Mouse (Mus musculus) macrophage (primary cell): Measurements from ENCODE around the gene 4930550C14Rik. TPM values are rescaled to one million over a fixed set of nuclear protein-coding genes. Genes with fewer than 3 reads are reported as not detected.

ENCODE experiments used
- H3K27ac ChIP-seq: fragments of 350-480 bp; formaldehyde crosslinking; 2 replicates; pipeline ENCODE4 v1.9.0; 2021
- H3K36me3 ChIP-seq: fragments of 350-480 bp; formaldehyde crosslinking; 2 replicates; pipeline ENCODE4 v1.9.0; 2021; ENCODE audit errors: inconsistent target
- H3K4me3 ChIP-seq: fragments of 350-480 bp; formaldehyde crosslinking; 2 replicates; pipeline ENCODE4 v1.9.0; 2021; ENCODE audit errors: inconsistent target
- H3K79me2 ChIP-seq: fragments of 350-480 bp; formaldehyde crosslinking; 2 replicates; pipeline ENCODE4 v1.9.0; 2021; ENCODE audit errors: inconsistent target
- WGBS: methylation state at CpG from one replicate; pipeline ENCODE4 v1.1.7; 2026; ENCODE audit warnings: inconsistent platforms; ENCODE audit not compliant: missing documents; 5-methylcytosine and 5-hydroxymethylcytosine counted together
- polyA plus RNA-seq: library from polyadenylated mRNA; stranded (reverse); fragments of 250-400 nt; gene quantifications from 3 replicates; pipeline ENCODE4 v1.2.4, GENCODE M21; 2018; ENCODE audit warnings: inconsistent platforms

Gene 4930550C14Rik
- polyA plus RNA-seq, 1 experiment from 2014 or later = 0.46 TPM

GRCm38 (mm10) chr9:53390136-53390535, 12.0 kb upstream of the 4930550C14Rik start:
- Histone ChIP-seq H3K79me2 (peaks cover 15% of the 10 kb centered on the region), H3K4me3 (no peak overlapping the region), H3K36me3 (no peaks in the 10 kb centered on the region), H3K27ac (no peak overlapping the region)
- 72% methylated on average over 7 of the region's 7 CpGs for WGBS

GRCm38 (mm10) chr9:53397685-53398387, 4.3 kb upstream of the 4930550C14Rik start:
- 47% methylated on average over 13 of the region's 13 CpGs for WGBS

GRCm38 (mm10) chr9:53398388-53398700, 3.8 kb upstream of the 4930550C14Rik start:
- no peak overlapping the region for H3K27ac ChIP-seq
- 0 out of 2 replicates have a peak, but pooled peaks cover 5% of the 10 kb centered on the region for H3K36me3 ChIP-seq
- H3K4me3 ChIP-seq = no peak overlapping the region
- 5% methylated on average over 5 of the region's 5 CpGs for WGBS
- H3K79me2 ChIP-seq = no peaks in the 10 kb centered on the region

More at GRCm38 (mm10) chr9:53397685-53398387, 4.3 kb upstream of the 4930550C14Rik start:
- Histone ChIP-seq H3K36me3 (0 out of 2 replicates have a peak, but pooled peaks cover 5% of the 10 kb centered on the region), H3K27ac (no peak overlapping the region), H3K79me2 (no peaks in the 10 kb centered on the region), H3K4me3 (no peak overlapping the region)

- Histone ChIP-seq H3K27ac (no peak overlapping the region), H3K36me3 (0 out of 2 replicates have a peak, but pooled peaks cover 5% of the 10 kb centered on the region), H3K4me3 (no peak overlapping the region), H3K79me2 (no peaks in the 10 kb centered on the region)
- 95% methylated on average over 8 of the region's 8 CpGs for WGBS
These were observed 2.6 kb upstream of the 4930550C14Rik start for GRCm38 (mm10) chr9:53399537-53399936.

GRCm38 (mm10) chr9:53400696-53401095, 1.4 kb upstream of the 4930550C14Rik start:
- no peak overlapping the region for H3K4me3 ChIP-seq
- no peak overlapping the region for H3K27ac ChIP-seq
- 93% methylated on average over 4 of the region's 4 CpGs for WGBS
- no peaks in the 10 kb centered on the region for H3K79me2 ChIP-seq
- H3K36me3 ChIP-seq = 0 out of 2 replicates have a peak, but pooled peaks cover 5% of the 10 kb centered on the region

- Histone ChIP-seq H3K27ac (no peak overlapping the region), H3K36me3 (0 out of 2 replicates have a peak, but pooled peaks cover 5% of the 10 kb centered on the region), H3K4me3 (no peak overlapping the region), H3K79me2 (no peaks in the 10 kb centered on the region)
- 96% methylated on average over 8 of the region's 8 CpGs for WGBS
These were observed 979 bp upstream of the 4930550C14Rik start for GRCm38 (mm10) chr9:53401146-53401545.

- no peak overlapping the region for H3K27ac ChIP-seq
- H3K4me3 ChIP-seq = no peak overlapping the region
- 0 out of 2 replicates have a peak, but pooled peaks cover 5% of the 10 kb centered on the region for H3K36me3 ChIP-seq
- 95% methylated on average over 8 of the region's 8 CpGs for WGBS
- H3K79me2 ChIP-seq = no peaks in the 10 kb centered on the region
These were observed 866 bp downstream of the 4930550C14Rik start for GRCm38 (mm10) chr9:53402991-53403390.

GRCm38 (mm10) chr9:53404050-53404752, 2.1 kb downstream of the 4930550C14Rik start:
- Histone ChIP-seq H3K79me2 (no peaks in the 10 kb centered on the region), H3K27ac (0 out of 2 replicates have a peak overlapping the region, but pooled peaks have one; percentile 29), H3K36me3 (0 out of 2 replicates have a peak, but pooled peaks cover 5% of the 10 kb centered on the region), H3K4me3 (no peak overlapping the region)
- WGBS = 91% methylated on average over 6 of the region's 6 CpGs

GRCm38 (mm10) chr9:53404753-53405722, 2.9 kb downstream of the 4930550C14Rik start:
- H3K36me3 ChIP-seq = 0 out of 2 replicates have a peak, but pooled peaks cover under 1% of the 10 kb centered on the region
- WGBS = 20% methylated on average over 21 of the region's 21 CpGs
- no peaks in the 10 kb centered on the region for H3K79me2 ChIP-seq
- peak overlapping the region; percentile 29; the same call in 1 of the 2 replicates for H3K27ac ChIP-seq
- peak overlapping the region; percentile 23 for H3K4me3 ChIP-seq

- Histone ChIP-seq H3K36me3 (no peaks in the 10 kb centered on the region), H3K79me2 (no peaks in the 10 kb centered on the region), H3K27ac (no peak overlapping the region), H3K4me3 (no peak overlapping the region)
- WGBS = 89% methylated on average over 4 of the region's 4 CpGs
These were observed 6.4 kb downstream of the 4930550C14Rik start for GRCm38 (mm10) chr9:53408548-53408947.

GRCm38 (mm10) chr9:53408953-53409361, 6.8 kb downstream of the 4930550C14Rik start:
- 92% methylated on average over 2 of the region's 2 CpGs for WGBS
- no peak overlapping the region for H3K4me3 ChIP-seq

GRCm38 (mm10) chr9:53409427-53409826, 7.3 kb downstream of the 4930550C14Rik start:
- no peak overlapping the region for H3K27ac ChIP-seq
- H3K4me3 ChIP-seq = no peak overlapping the region
- H3K36me3 ChIP-seq = no peaks in the 10 kb centered on the region
- H3K79me2 ChIP-seq = no peaks in the 10 kb centered on the region
- 90% methylated on average over 3 of the region's 3 CpGs for WGBS

More at GRCm38 (mm10) chr9:53408953-53409361, 6.8 kb downstream of the 4930550C14Rik start:
- Histone ChIP-seq H3K36me3 (no peaks in the 10 kb centered on the region), H3K27ac (no peak overlapping the region), H3K79me2 (no peaks in the 10 kb centered on the region)

GRCm38 (mm10) chr9:53422133-53422896, 20.2 kb downstream of the 4930550C14Rik start:
- Histone ChIP-seq H3K36me3 (no peaks in the 10 kb centered on the region), H3K4me3 (no peak overlapping the region), H3K27ac (no peak overlapping the region), H3K79me2 (no peaks in the 10 kb centered on the region)
- WGBS = 46% methylated on average over 9 of the region's 9 CpGs
